Mouse (Mus musculus) CH12.LX (cell line): ENCODE measurements around the gene Pfn1.

Experiments
- BHLHE40 ChIP-seq: IDR thresholded peaks from 2 replicates; pipeline ENCODE4 v1.6.1; 2011; ENCODE audit warnings: mild to moderate bottlenecking, low read depth, low read length, improper control_type of control experiment
- CTCF ChIP-seq, 2 experiments: IDR thresholded peaks in 1 of 2; conservative IDR thresholded peaks in 1 of 2; 2 replicates each; pipeline ENCODE4 v1.5.1; 2011 to 2012; ENCODE audit warnings: low read depth in 2 of 2, low read length in 2 of 2, improper control_type of control experiment in 1 of 2, inconsistent platforms in 1 of 2, mild to moderate bottlenecking in 1 of 2, moderate library complexity in 1 of 2
- EP300 ChIP-seq: IDR thresholded peaks from 2 replicates; pipeline ENCODE4 v1.6.1; 2011; ENCODE audit warnings: low read length, improper control_type of control experiment
- HCFC1 ChIP-seq: IDR thresholded peaks from 2 replicates; pipeline ENCODE4 v1.6.1; 2012; ENCODE audit warnings: low read depth, mild to moderate bottlenecking, inconsistent platforms, low read length, improper control_type of control experiment
- MAX ChIP-seq: IDR thresholded peaks from 2 replicates; pipeline ENCODE4 v1.6.1; 2011; ENCODE audit warnings: low read length, improper control_type of control experiment
- MEF2A ChIP-seq: IDR thresholded peaks from 2 replicates; pipeline ENCODE4 v1.6.1; 2014; ENCODE audit warnings: low read depth, mild to moderate bottlenecking, inconsistent platforms, low read length, improper control_type of control experiment, borderline replicate concordance
- NRF1 ChIP-seq: IDR thresholded peaks from 2 replicates; pipeline ENCODE4 v1.6.1; 2014; ENCODE audit warnings: low read depth, mild to moderate bottlenecking, inconsistent platforms, low read length, improper control_type of control experiment, moderate library complexity
- POLR2A ChIP-seq: IDR thresholded peaks from 2 replicates; pipeline ENCODE4 v1.6.1; 2011; ENCODE audit warnings: low read depth, mild to moderate bottlenecking, improper control_type of control experiment, low read length
- USF1 ChIP-seq: IDR thresholded peaks from 2 replicates; pipeline ENCODE4 v1.6.1; 2014; ENCODE audit warnings: low read depth, mild to moderate bottlenecking, inconsistent platforms, low read length, improper control_type of control experiment

DNA sequence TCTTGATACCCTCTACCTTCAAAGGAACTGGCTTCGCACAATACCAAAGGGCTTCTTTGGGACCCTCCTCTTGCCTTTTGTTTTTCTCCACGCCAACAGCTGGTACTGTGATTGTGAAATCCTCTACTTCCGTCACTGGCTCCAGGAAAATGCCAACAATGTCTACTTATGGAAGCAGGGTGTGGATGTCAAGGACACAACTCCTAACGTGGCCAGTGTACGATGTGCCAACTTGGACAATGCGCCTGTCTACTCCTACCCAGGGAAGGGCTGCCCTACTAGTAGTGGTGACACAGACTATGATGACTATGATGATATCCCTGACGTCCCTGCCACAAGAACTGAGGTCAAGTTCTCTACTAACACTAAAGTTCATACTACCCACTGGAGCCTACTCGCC lies 14.5 kb downstream of the Pfn1 start:
- TF ChIP-seq MEF2A (no peak), CTCF (conservative IDR thresholded peaks at IDR 0.05 in 1 of 2, IDR thresholded peaks at IDR 0.05 in 1 of 2; ENCODE audit: low read depth in 2 of 2, low read length in 2 of 2) (no peak), BHLHE40 (no peak), EP300 (no peak), NRF1 (no peak), POLR2A (no peak), HCFC1 (no peak), USF1 (no peak), MAX (no peak)
